Mouse (Mus musculus): Measurements from ENCODE around the gene Psap.

Psap gene

DNA sequence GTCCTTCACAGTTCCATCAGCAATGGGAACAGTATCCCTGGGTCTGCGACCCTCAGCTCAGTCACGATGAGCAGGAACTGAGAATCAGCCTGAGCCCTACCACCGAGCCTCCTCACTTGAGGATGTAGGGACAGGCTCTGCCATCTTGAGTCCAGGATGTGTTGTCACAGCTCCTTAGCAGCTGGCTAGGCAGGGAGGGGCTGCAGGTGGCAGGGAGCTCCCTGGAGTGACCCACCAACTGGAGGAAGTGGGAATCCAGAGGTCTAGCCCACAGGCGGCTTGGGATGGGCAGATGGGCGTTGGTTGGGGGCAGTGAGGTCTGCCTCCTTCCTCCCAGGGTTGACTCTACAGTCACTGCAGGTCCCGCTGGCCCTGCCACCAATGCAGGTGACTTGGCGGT lies 14.1 kb upstream of the Psap start:
- DNase-seq (ENCODE audit: low read depth, low spot score), result no peak

DNA sequence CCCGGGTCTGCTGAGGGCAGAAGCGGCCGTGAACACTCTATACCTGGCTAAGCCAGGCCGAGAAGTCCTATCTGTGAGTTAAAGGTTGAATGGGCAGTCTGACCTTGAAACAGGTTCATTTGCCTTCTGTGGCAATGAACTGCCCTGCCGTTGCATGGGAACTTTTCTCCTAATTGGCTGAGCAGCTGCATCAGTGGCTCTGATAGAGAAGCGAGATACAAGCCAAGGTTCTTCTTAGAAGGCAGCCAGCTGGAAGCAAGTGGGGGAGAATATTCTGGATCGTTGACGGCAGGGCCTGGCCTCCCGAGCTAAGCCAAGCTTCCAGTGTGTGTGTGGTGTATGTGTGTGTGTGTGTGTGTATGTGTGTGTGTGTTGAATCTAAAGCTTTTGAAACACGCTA lies 12.2 kb upstream of the Psap start:
- no peak for DNase-seq (ENCODE audit: low read depth, low spot score)

DNA sequence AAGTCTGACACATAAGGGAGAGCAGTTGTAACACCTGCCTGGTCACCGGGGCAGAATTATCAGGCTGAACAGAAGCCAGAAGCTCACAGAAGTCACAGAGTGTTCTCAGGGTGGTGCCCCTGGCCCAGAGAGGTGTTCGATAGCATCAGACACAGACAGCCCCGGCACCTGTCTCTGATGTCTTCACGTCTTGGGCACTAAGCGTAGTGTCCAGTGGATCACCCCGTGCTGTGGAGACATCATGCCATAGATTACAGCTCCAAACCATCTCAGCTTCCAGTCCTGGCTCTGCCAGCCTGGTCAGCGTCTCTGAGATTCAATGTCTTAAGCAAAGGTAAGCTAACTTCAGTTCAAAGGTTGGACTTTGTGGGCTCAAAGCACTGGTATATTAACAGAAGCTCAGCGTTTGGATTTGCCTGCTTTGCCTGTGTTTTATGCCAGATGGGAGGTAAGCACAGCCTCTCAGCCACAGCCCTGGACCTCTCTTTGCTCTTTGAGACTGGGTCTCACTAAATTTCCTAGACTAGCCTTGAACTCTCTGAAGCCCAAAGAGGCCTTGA lies 10.5 kb upstream of the Psap start:
- no peak for DNase-seq (ENCODE audit: low read depth, low spot score)

DNA sequence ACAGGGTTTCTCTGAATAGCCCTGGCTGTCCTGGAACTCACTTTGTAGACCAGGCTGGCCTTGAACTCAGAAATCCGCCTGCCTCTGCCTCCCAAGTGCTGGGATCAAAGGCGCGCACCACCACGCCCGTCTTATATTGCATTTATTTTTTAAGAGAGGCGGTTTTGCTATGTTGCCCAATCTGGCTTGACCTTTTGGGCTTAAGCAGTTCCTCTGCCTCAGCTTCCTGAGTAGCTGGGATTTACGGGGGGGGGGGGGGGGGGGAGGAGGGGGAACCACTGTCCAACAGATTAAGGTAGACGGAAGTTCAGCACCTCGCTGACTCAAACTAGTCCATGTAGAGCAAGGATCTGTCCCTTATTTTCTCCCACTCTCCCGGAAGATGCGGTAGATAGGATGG lies 8.7 kb upstream of the Psap start:
- DNase-seq (ENCODE audit: low read depth, low spot score), result no peak

DNA sequence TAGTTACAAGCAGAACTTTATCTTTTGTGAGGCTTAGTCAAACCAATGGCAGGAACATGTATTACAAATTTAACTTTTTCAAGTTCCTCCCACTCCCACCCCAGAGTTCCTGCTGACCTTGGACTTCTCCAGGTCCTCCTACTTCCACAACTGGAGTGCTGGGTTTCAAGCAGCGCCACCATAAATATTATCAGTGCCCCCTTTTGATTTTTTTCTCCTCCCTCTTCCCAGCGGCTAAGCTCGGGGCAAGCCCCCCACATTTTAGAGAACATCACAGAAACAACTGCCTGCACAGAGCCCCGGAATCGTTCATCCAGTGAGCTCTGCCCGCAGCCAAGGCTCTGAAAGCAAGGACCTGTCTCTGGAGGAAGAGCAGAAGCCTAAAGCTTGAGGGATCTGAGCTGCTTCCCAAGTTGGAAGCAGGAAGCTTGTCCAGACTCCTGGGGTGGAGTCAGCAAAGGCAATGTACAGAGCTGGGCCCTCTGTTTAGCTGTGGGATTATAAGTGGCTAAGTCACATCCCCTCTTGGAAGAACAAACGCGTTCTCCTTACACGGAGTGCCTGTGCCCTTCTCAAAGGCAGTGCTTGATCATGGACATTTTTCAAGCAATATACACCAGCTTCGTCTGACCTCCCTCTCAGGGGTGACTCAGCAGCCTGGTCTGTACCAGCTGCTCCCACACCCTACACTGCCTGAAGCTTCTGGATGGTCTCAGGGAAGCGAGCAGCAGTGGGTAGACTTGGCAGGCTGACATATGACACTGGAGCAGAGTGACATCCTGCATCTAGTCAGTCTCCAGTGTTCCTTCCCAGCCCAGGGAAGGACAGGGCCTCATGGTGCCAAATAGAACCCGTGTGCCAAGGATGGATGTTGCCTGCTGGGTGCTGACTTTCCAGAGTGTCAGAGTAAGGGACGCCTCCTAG lies 8.0 kb upstream of the Psap start:
- DNase-seq (ENCODE audit: low read depth, low spot score), result no peak

DNA sequence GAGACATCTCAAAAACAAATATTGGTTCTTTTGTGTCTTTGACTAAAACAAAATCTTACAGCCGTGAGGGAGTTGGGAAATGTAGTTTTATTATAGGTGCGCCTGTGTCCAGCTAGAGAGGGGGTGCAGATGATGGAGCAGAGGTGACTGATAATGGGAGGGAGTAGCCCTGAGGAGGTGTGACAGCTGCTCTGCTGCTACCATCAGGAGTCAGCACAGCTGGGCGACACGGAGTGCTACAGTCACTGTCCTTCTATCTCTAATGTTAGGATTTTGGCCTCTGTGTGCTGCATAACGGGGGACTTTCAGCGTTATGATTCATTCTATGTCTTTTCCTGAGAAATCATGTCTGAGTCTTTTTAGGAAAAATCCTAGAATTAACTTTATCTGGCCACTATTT lies 6.4 kb upstream of the Psap start:
- no peak for DNase-seq (ENCODE audit: low read depth, low spot score)

DNA sequence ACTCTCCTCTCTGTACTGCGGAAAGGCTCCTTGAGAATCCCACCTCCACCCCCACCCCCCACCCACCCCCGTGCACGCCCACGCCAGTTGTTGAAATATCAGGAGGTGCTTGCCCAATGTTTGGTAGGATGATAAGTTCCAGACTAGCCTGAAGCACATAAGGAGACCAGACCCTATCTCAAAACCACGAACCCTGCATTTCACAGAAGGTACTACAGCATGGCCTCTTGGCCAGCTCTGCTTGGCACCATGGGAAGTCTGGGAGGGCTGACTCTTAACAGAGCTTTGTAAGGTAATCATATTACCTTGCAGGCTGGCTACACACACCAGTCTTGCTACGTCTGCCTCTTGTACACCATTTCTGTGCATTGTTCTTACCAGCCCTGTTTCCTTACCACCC lies 5.2 kb upstream of the Psap start:
- DNase-seq (ENCODE audit: low read depth, low spot score), result no peak

DNA sequence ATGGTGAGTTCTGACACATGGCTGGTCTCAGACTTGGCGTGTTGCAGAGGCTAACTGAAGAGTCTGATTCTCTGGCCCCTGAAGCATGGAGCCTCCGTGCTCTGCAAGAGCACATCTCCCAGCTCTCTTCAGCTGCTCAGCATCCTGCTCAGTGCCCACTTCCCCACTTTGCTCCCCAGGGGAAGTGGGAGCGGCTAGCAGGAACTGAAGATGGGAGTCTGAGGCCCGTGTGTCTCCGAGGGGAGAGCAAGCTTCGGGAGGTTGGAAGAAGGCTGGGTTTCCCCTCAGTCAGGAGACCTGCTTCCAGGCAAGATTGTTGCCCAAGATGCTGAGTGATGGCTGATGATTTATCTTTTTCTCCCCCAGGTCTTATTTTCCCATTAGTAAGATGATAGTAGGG lies 4.0 kb upstream of the Psap start:
- DNase-seq (ENCODE audit: low read depth, low spot score), result no peak

DNA sequence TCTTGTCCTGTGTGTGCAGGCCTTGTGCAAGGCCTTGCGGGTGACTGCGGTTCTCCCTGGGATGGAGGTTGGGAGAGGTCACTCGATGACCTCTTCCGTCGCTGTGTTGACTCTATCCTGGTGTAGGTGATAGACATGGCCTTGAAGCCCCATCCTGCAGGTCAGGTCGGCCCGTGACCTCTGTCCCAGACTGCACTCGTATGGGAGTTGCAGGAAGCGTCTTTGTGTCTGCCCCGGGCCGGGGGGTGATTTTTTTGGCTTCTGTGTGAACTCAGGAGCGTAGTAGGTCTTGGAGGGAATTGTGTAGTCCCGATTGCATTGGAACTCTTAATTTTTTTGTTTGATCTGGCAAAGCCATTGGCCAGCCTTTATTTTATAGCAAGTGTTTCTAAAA lies 576 bp downstream of the Psap start:
- DNase-seq (ENCODE audit: low read depth, low spot score), result no peak

DNA sequence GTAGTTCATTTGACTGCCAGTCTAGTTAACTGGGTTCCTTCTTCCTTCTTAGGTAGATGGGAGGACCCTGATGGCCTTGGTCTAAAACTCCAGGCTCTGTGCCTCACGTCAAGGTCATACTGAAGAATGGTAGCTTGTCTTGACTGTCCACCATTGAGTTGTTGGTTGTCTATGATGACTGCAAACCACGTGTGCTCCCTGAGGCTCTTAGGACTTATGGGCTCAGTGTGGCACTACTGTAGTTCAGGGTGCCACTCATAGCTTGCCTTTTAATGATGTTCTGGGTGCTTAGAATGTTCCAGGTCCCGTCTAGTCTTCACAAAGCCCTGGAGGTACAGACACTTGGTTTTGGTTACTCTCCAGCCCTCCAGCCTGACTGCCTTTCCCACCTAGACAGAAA lies 1.4 kb downstream of the Psap start:
- DNase-seq (ENCODE audit: low read depth, low spot score), result no peak

DNA sequence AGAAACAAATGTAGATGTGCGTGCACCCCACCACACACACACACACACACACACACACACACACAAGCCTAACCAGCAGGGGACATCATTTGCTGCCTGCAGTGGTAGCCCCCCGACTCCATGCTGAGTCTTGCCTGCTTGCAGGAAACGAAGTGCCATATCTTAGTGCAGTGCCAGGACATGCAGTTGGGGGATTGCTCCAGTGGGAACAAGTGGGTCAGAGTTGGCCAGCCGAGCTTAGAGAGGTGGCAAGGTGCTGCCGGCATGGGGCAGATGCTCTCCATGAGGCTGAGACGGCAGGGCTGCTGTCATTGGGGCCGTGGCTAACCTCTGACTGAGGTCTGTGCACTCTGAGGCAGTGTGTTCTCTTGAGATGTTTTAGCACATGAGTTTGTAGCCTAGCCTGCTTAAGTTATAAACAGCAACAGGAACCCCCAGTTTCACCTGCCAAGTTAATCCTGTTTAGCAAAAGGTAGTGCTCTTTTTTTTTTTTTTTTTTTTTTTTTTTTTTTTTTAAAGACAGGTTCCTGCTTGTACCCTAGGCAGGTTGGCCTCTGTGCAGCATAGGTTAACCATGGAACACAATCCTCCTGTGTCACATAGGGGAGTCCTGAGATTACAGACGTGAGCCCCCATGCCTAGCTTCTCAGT lies 2.0 kb downstream of the Psap start:
- no peak for DNase-seq (ENCODE audit: low read depth, low spot score)

DNA sequence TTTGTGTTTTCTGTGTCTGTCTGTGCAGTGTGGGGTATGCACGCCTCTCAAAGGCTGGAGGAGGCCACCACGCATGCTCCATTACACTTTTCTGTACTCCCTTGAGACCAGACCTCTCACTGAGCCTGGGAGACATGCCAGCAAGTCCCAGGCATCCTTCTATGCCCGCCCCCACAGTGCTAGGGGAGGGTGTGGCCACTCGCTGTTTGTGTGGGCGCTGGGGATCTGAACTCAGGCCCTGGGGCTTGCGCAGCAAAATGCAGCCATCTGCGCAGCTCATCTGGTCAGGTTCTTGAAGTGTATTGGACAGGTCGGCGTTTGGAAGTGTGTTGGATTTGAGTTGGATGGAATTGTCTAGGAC lies 2.5 kb downstream of the Psap start:
- no peak for DNase-seq (ENCODE audit: low read depth, low spot score)

DNA sequence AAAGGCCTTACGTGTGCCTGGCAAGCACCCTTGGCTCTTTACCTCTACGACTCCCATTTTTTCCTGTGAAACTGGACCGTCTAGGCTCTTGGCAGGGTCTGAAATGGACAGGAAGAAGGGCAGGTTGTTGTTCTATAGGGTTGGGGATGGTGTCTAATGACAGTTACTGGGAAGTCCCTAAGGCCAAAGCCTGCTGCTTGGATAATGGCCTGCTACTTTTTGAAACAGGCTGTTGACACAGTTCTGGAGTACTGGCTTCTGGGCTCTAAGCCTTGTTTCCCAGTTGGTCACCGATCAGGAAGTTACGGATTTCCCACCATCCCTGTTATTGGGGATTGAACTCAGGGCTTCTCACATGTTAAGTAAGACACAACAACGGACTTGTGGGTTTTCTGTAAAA lies 2.9 kb downstream of the Psap start:
- no peak for DNase-seq (ENCODE audit: low read depth, low spot score)

DNA sequence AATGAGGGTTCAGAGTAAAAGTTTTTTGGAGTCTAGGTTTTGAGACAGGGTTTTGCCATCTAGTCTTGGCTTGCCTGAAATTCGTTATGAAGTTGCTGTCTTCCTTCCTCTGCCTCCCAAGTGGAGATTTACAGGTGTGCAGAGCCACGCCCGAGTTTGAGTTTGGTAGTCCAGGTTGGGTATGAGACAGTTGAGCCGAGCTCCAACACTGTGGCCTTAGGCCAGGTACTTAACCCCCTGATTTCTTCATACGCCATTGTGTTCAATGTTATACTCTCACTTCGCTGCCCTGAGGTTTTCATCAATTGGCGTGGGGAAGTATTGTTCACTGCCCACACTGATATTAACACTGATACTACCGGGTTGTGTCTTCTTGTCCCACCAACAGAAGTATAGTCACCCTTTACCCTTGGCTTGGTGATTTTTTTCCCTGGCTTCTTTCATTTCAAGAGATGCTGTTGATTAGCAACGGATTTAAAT lies 4.2 kb downstream of the Psap start:
- no peak for DNase-seq (ENCODE audit: low read depth, low spot score)

DNA sequence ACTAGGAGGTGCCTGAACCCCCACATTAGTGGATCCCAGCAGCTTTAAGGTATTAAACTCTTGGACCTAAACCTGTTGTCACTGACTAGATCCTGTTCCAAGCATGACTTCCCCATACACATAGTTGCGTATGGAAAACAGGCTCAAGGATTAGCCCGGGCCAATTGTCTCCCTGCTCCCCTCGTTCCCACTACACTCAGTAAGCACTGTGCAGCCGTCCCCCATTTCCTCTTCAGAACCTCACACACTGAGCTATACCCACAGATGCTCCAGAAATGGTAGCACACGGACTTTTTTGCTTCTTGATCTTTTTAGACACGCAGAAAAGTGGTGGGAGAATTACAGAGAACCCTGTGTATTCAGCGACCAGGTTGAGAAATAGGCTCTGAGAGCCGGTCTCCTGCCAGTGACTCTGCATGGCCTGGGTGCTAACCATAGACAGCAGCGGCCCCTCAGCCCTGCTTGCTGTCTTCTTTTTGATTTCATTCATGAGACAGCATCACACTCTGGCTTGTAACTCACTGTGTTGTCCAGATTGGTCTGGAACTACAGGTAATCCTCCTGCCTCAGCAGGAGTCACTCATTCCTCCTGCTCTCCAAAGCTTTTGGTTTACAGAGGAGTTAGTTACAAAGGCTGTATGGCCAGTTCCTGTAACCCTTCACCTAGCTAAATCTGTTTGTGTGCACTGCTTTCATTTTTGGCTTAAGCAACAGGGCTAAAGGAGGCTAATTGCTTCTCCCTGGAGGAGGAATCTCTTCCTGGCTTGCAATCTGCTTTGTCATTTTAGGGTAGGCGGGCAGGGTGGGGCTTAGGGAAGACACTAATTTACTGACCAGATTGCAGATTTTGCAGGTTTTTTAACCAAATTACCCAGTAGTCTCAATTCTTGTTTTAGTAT lies 4.9 kb downstream of the Psap start:
- no peak for DNase-seq (ENCODE audit: low read depth, low spot score)

DNA sequence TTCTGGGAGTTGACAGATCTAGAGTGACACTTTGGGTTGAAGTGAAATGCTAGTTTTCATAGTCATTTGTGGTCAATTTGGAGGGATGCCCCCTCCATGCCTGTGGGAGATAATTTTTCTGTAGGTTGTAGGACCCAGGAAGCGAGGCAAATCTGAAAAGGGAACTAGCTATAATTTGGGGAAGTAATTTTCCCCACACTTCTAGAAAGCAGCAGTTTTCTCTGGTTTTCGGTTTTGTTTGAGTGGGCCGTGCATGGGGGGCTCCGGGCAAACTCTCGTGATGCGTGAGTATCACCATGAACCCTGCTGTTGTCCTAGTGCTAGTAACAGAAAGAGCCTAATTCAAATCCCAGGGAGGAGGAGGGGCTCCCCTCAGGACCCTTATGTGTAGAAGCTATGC lies 6.8 kb downstream of the Psap start:
- DNase-seq (ENCODE audit: low read depth, low spot score), result no peak

DNA sequence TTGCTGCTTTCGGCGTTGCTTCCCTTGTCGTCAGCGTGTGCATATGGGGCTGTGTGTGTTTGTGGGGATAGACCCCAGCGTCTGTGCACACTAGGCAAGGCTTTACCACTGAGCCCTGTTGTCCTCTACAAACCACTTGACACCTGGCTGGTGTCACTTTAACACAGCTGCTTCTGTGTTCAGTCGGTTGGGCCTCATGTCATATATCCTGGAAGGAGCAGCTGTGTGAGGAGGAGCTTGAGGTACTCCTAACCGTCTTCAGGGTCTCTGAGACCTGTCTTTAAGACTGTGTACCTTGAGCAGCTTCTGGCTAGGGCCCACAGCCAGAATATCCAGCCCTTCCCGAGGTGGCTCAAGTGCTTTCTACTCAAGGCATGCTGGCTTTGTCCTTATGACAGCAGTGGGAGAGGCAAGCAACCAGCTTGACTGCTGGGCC lies 7.3 kb downstream of the Psap start:
- DNase-seq (ENCODE audit: low read depth, low spot score), result no peak

DNA sequence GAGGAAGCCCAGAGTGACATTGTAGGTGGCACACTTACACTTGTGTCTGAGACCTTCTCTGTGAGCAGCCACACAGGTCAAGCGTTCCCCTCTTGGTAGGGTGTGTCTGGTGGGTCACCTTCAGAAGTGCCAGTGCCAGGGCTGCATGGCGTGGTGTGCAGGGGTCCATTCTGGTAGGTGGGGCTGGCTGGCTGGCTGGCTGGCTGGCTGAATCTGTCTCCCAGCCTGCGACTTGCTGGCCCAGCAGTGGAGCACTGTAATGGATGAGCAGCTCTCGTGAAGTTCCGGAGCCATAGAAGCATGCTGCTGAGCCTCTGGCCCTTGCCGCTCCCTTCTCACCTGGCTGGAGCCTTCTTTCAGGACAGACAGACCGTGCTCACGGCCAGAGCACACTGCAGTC lies 7.8 kb downstream of the Psap start:
- DNase-seq (ENCODE audit: low read depth, low spot score), result no peak

DNA sequence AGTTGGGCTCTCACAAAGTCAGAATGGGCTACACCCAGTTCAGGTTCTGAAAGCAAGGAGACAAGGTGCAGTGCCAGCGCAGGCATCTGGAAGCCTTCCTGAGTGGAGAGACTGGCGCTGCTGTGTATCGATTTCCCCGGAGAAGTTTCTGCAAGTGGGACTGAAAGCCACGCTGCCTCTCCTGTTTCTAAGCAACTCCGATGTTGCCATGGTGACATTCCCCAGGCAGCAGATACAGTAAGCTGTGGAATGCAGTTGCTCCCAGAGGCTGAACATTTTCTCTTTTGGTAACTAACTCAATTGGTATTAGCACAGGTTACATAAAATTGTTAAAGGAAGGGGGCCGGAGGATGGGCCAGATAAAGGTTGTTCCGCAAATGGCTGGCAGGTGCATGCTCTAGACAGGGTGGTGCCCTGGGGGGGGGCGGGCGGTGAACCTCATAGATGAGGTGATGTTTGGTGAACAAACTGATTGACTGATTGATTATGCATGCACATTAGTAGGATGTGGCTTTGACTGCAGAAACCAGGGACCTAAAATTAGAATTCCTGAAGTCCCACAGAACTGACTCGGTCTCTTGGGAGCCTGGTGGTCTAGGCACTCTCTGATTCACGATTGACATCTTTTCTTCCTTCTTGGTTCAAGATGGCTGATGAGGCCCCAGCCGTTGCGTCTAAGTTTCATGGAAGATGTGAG lies 8.4 kb downstream of the Psap start:
- DNase-seq (ENCODE audit: low read depth, low spot score), result peak; percentile 75

DNA sequence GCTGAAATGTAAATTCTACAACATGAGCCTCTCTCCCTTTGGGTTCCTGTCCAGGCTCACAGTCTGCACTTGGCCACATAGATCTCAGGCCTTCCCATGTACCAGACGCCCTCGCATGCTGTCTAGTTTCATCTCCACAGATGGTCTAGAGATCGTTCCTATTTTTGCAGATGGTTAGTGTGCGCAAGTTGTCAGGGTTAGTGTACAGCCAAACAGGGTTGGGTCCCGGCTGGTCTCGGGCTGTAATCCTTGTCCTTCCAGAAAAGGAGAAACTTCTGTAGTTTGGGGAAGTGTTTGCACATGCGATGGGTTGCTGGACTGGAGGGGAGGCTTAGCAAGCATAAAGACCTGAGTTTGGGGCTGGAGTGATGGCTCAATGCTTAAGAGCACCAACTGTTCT lies 9.1 kb downstream of the Psap start:
- DNase-seq (ENCODE audit: low read depth, low spot score), result no peak

DNA sequence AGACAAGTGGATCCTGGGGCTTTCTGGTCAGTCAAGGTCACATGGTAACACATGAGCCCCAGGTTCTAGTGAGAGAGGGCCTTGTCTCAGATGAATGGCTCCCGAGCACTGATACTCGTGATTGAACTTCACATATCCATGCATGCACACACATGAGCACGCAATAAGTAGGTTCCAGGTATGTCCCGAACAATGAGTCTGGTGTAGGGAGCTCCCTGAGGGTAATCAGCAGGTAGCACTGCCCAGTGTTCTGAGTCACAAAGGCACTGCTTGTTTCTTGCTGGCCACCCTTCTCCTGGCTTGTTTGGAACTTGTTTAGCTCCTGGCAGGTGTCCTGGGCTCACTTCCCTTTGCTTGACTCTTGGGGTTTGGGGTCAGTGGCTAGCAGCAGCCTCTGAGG lies 9.7 kb downstream of the Psap start:
- no peak for DNase-seq (ENCODE audit: low read depth, low spot score)
